Mouse (Mus musculus) embryonic stem cell, embryonic (primary cell): ENCODE data around the gene Plcb4.

ENCODE experiments used
- CTCF ChIA-PET, 4 experiments: fragments of 300-600 bp in 2 of 4; fragments of 350-600 bp in 2 of 4; sonication (Branson Sonifier 250); formaldehyde crosslinking; loops; one replicate each; lab custom pipeline; 2022; ENCODE audit warnings: inconsistent platforms in 2 of 4; lab: Charles Lee
- POLR2A ChIA-PET, 4 experiments: fragments of 300-600 bp in 2 of 4; fragments of 350-600 bp in 2 of 4; sonication (Branson Sonifier 250); formaldehyde crosslinking; loops; one replicate each; lab custom pipeline; 2022; ENCODE audit warnings: antibody characterized with exemption in 4 of 4, inconsistent platforms in 1 of 4; lab: Charles Lee

Gene Plcb4

DNA sequence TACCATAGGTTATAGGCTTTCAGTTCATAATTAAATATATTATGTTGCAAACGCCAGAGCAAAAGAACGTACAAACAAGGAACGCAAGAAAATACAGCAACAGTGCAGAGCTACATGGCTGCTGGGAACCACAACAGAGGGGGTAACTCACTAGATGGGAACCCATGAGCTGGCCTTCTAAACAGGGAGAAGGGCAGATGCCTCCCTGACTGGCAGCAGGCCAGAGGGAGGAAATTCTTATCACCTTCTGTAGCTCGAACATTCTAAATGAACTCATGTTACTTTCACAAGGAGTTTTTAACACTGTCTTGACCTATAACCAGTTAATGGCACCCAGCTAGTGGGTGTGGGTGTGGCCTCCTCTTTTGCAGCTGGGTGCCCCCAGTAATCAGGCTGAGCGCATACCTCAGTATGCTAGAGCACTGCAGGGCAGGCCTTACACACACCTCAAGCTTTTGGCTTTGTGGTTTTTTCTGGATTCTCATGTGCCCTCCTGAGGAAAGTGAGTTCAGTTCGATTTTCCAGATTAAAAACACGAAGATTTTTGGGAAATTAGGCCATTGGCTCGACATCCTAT lies 102.5 kb downstream of the Plcb4 start:
- ChIA-PET POLR2A (interaction anchor here in 3 of 4 experiments (0.6 to 2.1 kb wide), 5 partner anchors 9 to 77 kb away, joined by 3 to 6 read pairs (median 3); no protein-coding TSS in a partner anchor), CTCF (interaction anchor here in 2 of 4 experiments (0.5 to 1.0 kb wide), 2 partner anchors 15 to 724 kb away, joined by 3 to 9 read pairs; no protein-coding TSS in a partner anchor)

DNA sequence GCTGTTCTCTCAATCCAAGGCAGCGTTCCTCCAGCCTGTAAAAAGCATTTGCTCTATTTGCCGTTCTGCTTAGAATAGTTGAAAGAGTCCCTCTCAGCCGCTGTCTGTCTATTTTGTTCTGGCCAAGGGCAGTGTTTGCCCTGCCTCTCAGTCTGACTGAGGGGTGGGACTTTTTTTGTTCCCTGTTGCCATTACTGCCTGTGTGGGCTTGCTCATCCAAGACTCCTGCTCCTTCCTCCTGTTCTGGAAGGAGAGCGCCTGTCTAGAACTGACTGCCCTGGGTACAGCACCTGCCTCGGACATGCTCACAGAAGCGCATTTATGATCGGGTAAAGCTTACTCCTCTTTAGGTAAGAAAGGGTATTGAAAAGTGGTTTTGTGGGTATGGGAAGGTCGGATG lies 105.9 kb downstream of the Plcb4 start:
- ChIA-PET CTCF (no interaction called here), POLR2A (interaction anchor here in 1 of 4 experiments (1.5 kb wide), 1 partner anchor 39 kb away, joined by 3 read pairs; no protein-coding TSS in a partner anchor)

- POLR2A ChIA-PET, result interaction anchor here in 3 of 4 experiments (0.7 to 2.5 kb wide), 4 partner anchors 8 to 84 kb away, joined by 3 to 8 read pairs (median 3); no protein-coding TSS in a partner anchor
Measured at GRCm38 (mm10) chr2:135766471-135767063, 107.8 kb downstream of the Plcb4 start.

GRCm38 (mm10) chr2:135767535-135767934 lies 108.7 kb downstream of the Plcb4 start:
- ChIA-PET CTCF (no interaction called here), POLR2A (interaction anchor here in 2 of 4 experiments (0.6 to 2.5 kb wide), 4 partner anchors 16 to 118 kb away, joined by 3 to 8 read pairs (median 3); no protein-coding TSS in a partner anchor)

More at GRCm38 (mm10) chr2:135766471-135767063, 107.8 kb downstream of the Plcb4 start:
- CTCF ChIA-PET, result no interaction called here

DNA sequence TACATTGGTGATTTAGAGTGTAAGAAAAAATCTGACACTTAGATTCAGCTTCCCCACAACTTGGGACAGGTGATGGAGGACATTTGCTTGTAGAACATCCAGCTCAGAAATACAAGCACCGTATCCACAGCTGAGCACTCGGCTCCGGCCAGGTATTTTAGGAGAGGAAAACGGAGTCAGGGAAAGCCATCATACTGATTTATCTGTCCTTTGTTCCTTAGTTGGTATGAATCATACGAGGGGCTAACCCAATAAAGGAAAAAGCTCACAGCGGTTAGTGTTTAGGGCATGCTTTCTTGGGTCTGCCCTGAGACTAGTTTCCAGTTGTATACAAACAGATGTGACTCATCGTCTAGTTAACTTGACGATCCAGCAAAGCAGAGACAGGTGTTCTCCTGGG lies 110.9 kb downstream of the Plcb4 start:
- CTCF ChIA-PET, result no interaction called here
- POLR2A ChIA-PET, result interaction anchor here in 3 of 4 experiments (0.8 to 2.1 kb wide), 13 partner anchors 8 to 155 kb away, joined by 3 to 7 read pairs (median 4); no protein-coding TSS in a partner anchor

- POLR2A ChIA-PET, result interaction anchor here in 3 of 4 experiments (0.7 to 2.1 kb wide), 16 partner anchors 8 to 156 kb away, joined by 3 to 7 read pairs (median 4); no protein-coding TSS in a partner anchor
Measured at GRCm38 (mm10) chr2:135770226-135770625, 111.4 kb downstream of the Plcb4 start.

DNA sequence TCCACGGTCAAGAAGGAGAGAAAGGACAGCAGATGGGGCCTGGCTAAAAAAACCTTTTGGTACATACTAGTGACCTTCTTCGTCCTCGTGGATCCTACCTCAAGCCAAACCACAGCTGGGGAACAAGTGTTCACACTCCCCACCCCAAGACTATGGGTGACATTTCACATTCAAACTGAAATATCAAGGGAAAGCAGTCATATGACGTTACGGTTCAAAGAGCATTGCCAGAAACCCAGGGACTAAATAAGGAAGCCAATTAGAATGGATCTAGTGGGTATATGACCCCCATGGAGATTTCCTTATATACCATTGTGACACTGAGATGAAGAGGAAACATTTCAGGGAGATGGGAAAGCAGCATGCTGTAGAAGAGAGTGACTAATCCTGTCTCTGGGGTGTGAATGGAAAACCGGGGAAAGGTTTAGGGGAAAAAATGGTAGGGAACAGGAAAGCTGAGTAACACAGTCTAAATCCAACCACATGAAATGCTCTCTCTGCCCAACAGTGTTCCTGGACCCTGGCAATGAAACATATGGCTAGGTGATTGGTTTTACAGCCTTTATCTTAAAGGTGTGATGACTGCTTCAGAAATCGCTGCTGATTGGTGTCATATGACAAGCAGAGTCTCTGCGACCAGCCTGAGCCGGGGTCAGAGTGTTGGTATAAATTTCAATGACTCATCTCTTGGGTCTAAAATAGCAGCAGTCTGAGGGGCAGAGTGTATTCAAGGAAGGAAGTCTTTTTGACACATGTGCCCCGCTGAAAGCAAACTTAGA lies 114.6 kb downstream of the Plcb4 start:
- POLR2A ChIA-PET, result interaction anchor here in 1 of 4 experiments (1.2 kb wide), 1 partner anchor 11 kb away, joined by 3 read pairs; no protein-coding TSS in a partner anchor
- CTCF ChIA-PET, result no interaction called here

More at GRCm38 (mm10) chr2:135770226-135770625, 111.4 kb downstream of the Plcb4 start:
- CTCF ChIA-PET, result interaction anchor here in 1 of 4 experiments (0.5 kb wide), 1 partner anchor 42 kb away, joined by 7 read pairs; no protein-coding TSS in a partner anchor

DNA sequence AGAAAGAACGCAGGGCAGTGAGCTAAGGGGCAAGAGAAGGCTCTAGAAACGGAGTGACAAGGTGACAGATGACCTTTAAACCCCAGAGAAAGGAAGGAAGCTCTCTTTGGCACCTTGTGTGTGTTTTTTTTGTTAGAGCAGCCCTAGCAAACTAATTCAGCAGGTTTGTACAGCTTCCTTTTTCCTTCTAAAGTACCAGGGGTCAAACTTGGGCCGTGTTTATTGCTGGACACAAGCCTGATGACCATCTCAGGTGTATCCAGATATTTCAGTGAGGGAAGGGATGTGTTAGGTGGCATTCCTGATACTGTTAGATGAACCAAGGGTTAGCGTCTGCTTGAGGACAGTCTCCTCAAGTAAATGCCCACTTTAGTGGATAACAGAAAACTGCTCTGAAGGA lies 116.2 kb downstream of the Plcb4 start:
- ChIA-PET CTCF (no interaction called here), POLR2A (interaction anchor here in 1 of 4 experiments (1.0 to 1.1 kb wide), 2 partner anchors 9 to 58 kb away, joined by 3 read pairs; no protein-coding TSS in a partner anchor)

DNA sequence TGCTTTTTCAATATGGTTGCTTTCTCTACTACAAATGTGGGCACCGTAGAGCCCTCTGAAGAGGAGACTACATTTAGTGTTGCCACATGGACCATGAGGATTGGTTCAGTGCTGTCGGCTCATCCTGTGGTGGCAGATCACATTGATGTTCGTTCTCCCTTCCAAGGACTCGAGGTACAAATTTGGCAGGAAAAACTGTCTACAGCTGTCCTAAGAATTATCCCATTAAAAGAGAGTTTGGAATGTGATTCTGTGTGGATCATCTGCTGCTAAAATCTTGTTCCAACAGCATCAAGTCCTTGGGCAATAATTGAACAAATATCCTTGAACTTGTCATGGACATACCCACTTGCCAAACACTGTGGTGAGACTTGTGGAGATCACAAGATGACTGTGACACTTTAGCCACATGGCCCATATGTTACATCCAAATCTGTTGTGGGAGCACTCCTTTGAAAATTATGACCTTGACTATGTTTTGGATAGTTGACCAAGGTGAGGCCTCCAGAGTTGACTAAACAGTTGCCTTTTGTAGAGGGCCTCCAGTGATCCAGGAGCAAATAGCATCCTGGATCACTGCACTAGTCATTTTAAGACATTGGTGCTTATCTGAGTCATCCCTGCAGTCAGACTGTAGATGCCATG lies 117.4 kb downstream of the Plcb4 start:
- POLR2A ChIA-PET, result no interaction called here
- CTCF ChIA-PET, result no interaction called here

- ChIA-PET POLR2A (interaction anchor here in 2 of 4 experiments (0.7 to 1.3 kb wide), 6 partner anchors 9 to 47 kb away, joined by 3 to 10 read pairs (median 6); no protein-coding TSS in a partner anchor), CTCF (no interaction called here)
Measured at GRCm38 (mm10) chr2:135781391-135781790, 122.6 kb downstream of the Plcb4 start.

- CTCF ChIA-PET, result no interaction called here
- POLR2A ChIA-PET, result interaction anchor here in 2 of 4 experiments (1.0 to 1.2 kb wide), 4 partner anchors 8 to 26 kb away, joined by 3 to 5 read pairs (median 4); no protein-coding TSS in a partner anchor
Measured at GRCm38 (mm10) chr2:135787415-135787814, 128.6 kb downstream of the Plcb4 start.

DNA sequence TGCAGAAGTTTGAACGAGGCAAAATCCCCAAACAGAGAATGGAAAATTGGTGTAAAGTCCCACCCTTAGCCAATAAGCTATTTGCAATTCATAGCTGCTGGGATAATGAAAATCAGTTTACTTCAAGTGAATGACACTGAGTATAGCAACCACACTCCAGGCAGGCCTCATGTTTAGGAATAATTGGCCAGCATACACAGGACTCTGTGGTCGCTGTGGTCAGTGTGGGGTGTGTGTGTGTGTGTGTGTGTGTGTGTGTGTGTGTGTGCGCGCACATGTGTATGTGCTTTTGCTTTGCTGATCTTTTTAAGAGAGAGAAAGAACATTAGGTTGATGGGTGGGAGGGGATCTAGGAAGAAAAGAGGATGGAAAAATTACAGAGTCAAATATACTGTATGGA lies 134.1 kb downstream of the Plcb4 start:
- POLR2A ChIA-PET, result no interaction called here
- CTCF ChIA-PET, result no interaction called here

DNA sequence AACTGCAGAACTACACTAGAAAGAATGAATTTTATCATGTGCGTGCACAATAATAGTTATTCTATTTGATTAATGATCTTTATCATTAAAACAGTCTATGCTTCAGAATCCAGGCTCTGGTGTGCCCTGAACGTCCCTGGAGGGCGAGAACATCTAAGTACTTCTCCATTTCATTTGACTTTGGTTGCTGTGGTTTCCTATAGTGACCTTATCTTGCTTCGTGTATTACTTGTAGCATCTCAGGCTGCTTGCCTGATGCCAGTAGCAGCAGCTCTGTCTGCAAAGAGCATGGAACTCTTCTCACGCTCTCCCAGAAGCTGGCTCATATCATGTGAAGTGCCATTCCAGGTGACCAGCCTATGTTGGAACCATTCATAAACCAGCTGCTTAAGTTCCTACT lies 137.9 kb downstream of the Plcb4 start:
- ChIA-PET CTCF (interaction anchor here in 1 of 4 experiments (0.8 kb wide), 1 partner anchor 151 kb away, joined by 4 read pairs; no protein-coding TSS in a partner anchor), POLR2A (interaction anchor here in 2 of 4 experiments (0.5 to 1.3 kb wide), 3 partner anchors 16 to 311 kb away, joined by 3 read pairs; no protein-coding TSS in a partner anchor)

DNA sequence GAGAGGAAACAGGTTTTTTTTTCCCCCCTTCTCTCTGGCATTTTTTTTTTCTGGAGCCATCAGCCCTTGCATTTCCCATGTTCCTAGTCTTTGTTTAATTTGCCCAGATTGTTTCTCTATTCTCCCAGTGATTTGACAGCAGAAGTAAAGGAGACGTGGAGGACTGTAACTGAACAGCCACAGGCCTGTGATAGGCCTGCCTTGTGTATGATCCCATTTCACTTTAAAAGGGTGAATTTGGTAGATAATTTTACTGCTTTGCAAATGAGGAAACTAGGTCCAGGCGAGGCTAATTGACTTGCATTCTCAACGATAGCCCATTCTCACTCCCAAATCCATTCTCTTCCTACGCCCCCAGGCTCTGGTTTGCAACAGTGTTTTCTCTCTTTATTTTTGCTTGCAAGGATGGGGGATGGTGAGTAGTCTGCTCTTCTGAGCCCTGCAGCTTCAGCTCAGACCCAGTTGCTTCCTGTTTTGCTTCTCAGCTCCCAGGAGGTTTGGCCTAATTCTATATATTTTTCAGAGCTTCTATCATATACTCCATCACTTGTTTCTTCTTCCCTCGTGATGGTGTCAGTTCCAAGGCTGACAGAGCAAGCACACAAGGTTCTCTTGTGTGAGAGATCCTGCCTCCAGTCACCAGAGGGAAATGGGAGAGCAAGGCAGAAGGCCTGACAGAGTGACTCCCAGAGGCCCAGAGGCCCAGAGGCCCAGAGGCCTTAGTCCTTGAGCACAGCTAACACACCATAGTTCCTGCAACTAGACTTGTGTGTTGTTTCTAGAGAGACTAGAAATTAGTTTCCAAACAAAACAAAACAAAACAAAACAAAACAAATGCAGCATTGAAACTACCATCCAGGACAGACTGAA lies 139.1 kb downstream of the Plcb4 start:
- POLR2A ChIA-PET, result interaction anchor here in 2 of 4 experiments (0.7 to 1.3 kb wide), 2 partner anchors 28 to 131 kb away, joined by 3 read pairs; no protein-coding TSS in a partner anchor
- CTCF ChIA-PET, result no interaction called here

GRCm38 (mm10) chr2:135799149-135799770 lies 140.4 kb downstream of the Plcb4 start:
- POLR2A ChIA-PET, result interaction anchor here in 2 of 4 experiments (0.6 to 0.9 kb wide), 3 partner anchors 11 to 1160 kb away, joined by 3 read pairs; no protein-coding TSS in a partner anchor
- CTCF ChIA-PET, result interaction anchor here in 1 of 4 experiments (0.7 kb wide), 1 partner anchor 66 kb away, joined by 3 read pairs; no protein-coding TSS in a partner anchor

DNA sequence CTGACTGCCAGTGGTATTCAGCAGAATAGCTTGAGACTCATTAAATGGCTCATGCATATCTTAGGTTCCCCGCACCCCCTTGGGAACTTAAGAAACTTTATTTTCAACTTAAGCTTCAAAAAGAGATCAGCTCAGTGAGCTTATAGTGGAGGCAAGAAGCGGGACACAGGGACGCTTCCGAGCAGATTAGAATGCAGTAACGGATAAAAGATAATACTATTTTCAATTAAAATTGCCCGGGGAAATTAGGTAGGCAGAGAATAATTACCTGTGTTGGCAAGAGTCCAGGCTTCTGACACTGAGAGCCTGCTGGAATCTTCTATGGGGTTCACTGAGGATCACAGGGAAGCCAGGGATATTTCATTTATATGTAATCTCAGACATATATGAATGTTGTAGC lies 141.6 kb downstream of the Plcb4 start:
- ChIA-PET CTCF (no interaction called here), POLR2A (interaction anchor here in 2 of 4 experiments (0.6 to 1.0 kb wide), 5 partner anchors 11 to 87 kb away, joined by 3 to 4 read pairs (median 3); no protein-coding TSS in a partner anchor)
